Mouse (Mus musculus) hindbrain, postnatal 0 days (tissue): ENCODE data around the gene Fbxo21. TPM values are rescaled to one million over a fixed set of nuclear protein-coding genes. Genes with fewer than 3 reads are reported as not detected.

Experiments used
- ATAC-seq: fragments of 200-750 bp; cut with Nextera tagmentation; 2 replicates; pipeline ENCODE4 v1.8.0; 2017; ENCODE audit warnings: mild to moderate bottlenecking, moderate TSS enrichment, moderate library complexity
- DNase-seq: peaks from one replicate; pipeline ENCODE4 v3.0.0-alpha.2; 2015; ENCODE audit warnings: low spot score
- H3K27ac ChIP-seq: fragments of 300-500 bp; sonication (generic); 2 replicates; pipeline ENCODE4 v1.5.1; 2014; ENCODE audit warnings: mild to moderate bottlenecking
- H3K27me3 ChIP-seq: fragments of 300-500 bp; sonication (generic); 2 replicates; pipeline ENCODE4 v1.6.1; 2014; ENCODE audit warnings: low read length, mixed read lengths; ENCODE audit not compliant: insufficient read depth
- H3K36me3 ChIP-seq: fragments of 300-500 bp; sonication (generic); 2 replicates; pipeline ENCODE4 v1.6.1; 2014; ENCODE audit warnings: low read length, mixed read lengths; ENCODE audit not compliant: insufficient read depth
- H3K4me1 ChIP-seq: fragments of 300-500 bp; sonication (generic); 2 replicates; pipeline ENCODE4 v1.6.1; 2014; ENCODE audit warnings: antibody characterized with exemption, low read length, mixed read lengths; ENCODE audit not compliant: insufficient read depth
- H3K4me2 ChIP-seq: fragments of 300-500 bp; sonication (generic); 2 replicates; pipeline ENCODE4 v1.6.1; 2014; ENCODE audit warnings: low read depth, mild to moderate bottlenecking, low read length, moderate library complexity, mixed read lengths
- H3K4me3 ChIP-seq: fragments of 300-500 bp; sonication (generic); 2 replicates; pipeline ENCODE4 v1.5.1; 2014; ENCODE audit warnings: low read length
- H3K9ac ChIP-seq: fragments of 300-500 bp; sonication (generic); replicated peaks from 2 replicates; pipeline ENCODE4 v1.6.1; 2014; ENCODE audit warnings: mild to moderate bottlenecking, low read length, moderate library complexity, mixed read lengths
- H3K9me3 ChIP-seq: fragments of 300-500 bp; sonication (generic); 2 replicates; pipeline ENCODE4 v1.6.1; 2016; ENCODE audit warnings: low read length, mixed read lengths
- CTCF ChIP-seq: IDR thresholded peaks from 2 replicates; pipeline ENCODE4 v1.5.1; 2016; ENCODE audit warnings: antibody characterized with exemption, control low read depth, low read depth
- WGBS: fragments of 180-500 bp; shearing (Covaris S2); extraction: QIAGEN DNeasy Blood & Tissue Kit; methylation state at CpG from one replicate; pipeline ENCODE4 v1.1.7; 2014; 5-methylcytosine and 5-hydroxymethylcytosine counted together
- polyA plus RNA-seq: library from polyadenylated mRNA; unstranded; fragments of >200 nt; fragmentation: Nextera tagmentation; extraction: Ambion mirVana; gene quantifications from 2 replicates; pipeline ENCODE4 v1.2.1, GENCODE M21; 2015
- total RNA-seq: library from RNA; depleted of rRNA; stranded (reverse); fragments of >200 nt; gene quantifications from 2 replicates; pipeline ENCODE4 v1.2.3, GENCODE M21; 2014

Gene Fbxo21
- total and polyA plus RNA-seq, 2 experiments from 2014 or later: 134 to 198 TPM

- Histone ChIP-seq H3K4me2 (peak overlapping the region; percentile 72), H3K27ac (peak overlapping the region; percentile 93), H3K4me1 (0 out of 2 replicates have a peak, but pooled peaks cover 5% of the 10 kb centered on the region), H3K36me3 (peaks cover 14% of the 10 kb centered on the region; the same call in 1 of the 2 replicates), H3K4me3 (peak overlapping the region; percentile 94), H3K9me3 (no peaks in the 10 kb centered on the region), H3K27me3 (no peaks in the 10 kb centered on the region), H3K9ac (peak overlapping the region; percentile 99)
- WGBS: 33% methylated on average over 17 of the region's 17 CpGs
- DNase-seq (no peak), ATAC-seq (peak; percentile 30)
- TF ChIP-seq CTCF: no peak
These were observed 1.7 kb downstream of the Fbxo21 start for GRCm38 (mm10) chr5:117978159-117978697.

- ATAC-seq (no peak), DNase-seq (no peak)
- no peaks in the 10 kb centered on the region for H3K9me3 ChIP-seq
- 39% methylated on average over 5 of the region's 5 CpGs for WGBS
- peak overlapping the region; percentile 72 for H3K4me2 ChIP-seq
- no peak overlapping the region for H3K27ac ChIP-seq
- no peaks in the 10 kb centered on the region for H3K27me3 ChIP-seq
- H3K4me1 ChIP-seq: 0 out of 2 replicates have a peak, but pooled peaks cover 5% of the 10 kb centered on the region
- peaks cover 15% of the 10 kb centered on the region; the same call in 1 of the 2 replicates for H3K36me3 ChIP-seq
- no peak for TF ChIP-seq CTCF
- no peak overlapping the region for H3K4me3 ChIP-seq
- no peak overlapping the region for H3K9ac ChIP-seq
These were observed 2.6 kb downstream of the Fbxo21 start for GRCm38 (mm10) chr5:117979082-117979481.

DNA sequence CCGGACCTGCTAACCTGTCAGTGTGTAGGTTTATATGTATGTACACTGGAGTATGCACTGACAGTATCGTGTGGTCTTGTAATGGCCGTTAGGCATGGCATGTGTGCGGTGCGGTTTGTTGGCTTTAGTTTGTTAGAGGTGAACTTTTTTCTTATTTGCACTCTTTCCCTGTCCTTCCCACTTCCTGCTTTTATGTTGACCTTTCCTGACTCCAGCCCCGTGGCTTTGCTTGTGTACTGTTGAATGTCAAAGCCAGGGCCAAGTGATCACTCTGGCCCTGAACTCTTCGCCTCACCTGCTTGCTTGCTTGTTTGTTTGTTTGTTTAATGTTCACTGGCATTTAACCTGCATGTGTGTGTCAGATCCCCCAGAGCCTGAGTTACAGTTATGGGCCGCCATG lies 4.4 kb downstream of the Fbxo21 start:
- DNase-seq: no peak
- no peak overlapping the region for H3K4me3 ChIP-seq
- 0 out of 2 replicates have a peak, but pooled peaks cover 5% of the 10 kb centered on the region for H3K4me1 ChIP-seq
- H3K9ac ChIP-seq: no peak overlapping the region
- 91% methylated on average over 8 of the region's 8 CpGs for WGBS
- H3K27ac ChIP-seq: no peak overlapping the region
- no peaks in the 10 kb centered on the region for H3K27me3 ChIP-seq
- H3K9me3 ChIP-seq: no peaks in the 10 kb centered on the region
- peaks cover 16% of the 10 kb centered on the region; the same call in 1 of the 2 replicates for H3K36me3 ChIP-seq
- no peak for ATAC-seq
- TF ChIP-seq CTCF: no peak
- H3K4me2 ChIP-seq: no peak overlapping the region

- H3K4me2 ChIP-seq: no peak overlapping the region
- ATAC-seq (no peak), DNase-seq (no peak)
- H3K9me3 ChIP-seq: no peaks in the 10 kb centered on the region
- H3K9ac ChIP-seq: no peak overlapping the region
- H3K36me3 ChIP-seq: peaks cover 26% of the 10 kb centered on the region
- TF ChIP-seq CTCF: no peak
- no peak overlapping the region for H3K4me3 ChIP-seq
- no peaks in the 10 kb centered on the region for H3K27me3 ChIP-seq
- H3K27ac ChIP-seq: no peak overlapping the region
- WGBS: 77% methylated on average over 5 of the region's 5 CpGs
- 0 out of 2 replicates have a peak, but pooled peaks cover 5% of the 10 kb centered on the region for H3K4me1 ChIP-seq
These were observed 5.4 kb downstream of the Fbxo21 start for GRCm38 (mm10) chr5:117981943-117982342.

DNA sequence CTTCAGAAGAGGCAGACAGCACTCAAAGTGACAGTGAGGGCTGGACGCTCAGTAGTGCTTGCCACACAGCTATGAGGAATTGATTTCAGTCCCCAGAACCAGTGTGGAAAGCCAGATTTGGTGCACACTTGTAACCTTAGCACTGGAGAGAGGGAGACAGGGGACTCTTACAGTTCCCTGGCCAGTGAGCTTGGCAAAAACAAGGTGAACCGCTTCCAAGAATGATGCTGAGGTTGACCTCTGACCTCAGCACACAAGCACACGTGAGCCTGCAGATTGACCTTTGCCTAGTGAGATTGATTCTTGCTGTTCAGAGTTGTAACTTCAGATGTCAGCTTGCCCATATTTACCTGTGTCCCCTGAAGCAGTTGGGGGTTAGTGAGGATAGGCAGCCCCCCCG lies 9.8 kb downstream of the Fbxo21 start:
- H3K27me3 ChIP-seq: no peaks in the 10 kb centered on the region
- peaks cover 56% of the 10 kb centered on the region for H3K36me3 ChIP-seq
- DNase-seq (no peak), ATAC-seq (no peak)
- no peak overlapping the region for H3K9ac ChIP-seq
- WGBS: 64% methylated on average over 4 of the region's 4 CpGs
- H3K9me3 ChIP-seq: no peaks in the 10 kb centered on the region
- no peak overlapping the region for H3K27ac ChIP-seq
- H3K4me3 ChIP-seq: no peak overlapping the region
- H3K4me2 ChIP-seq: no peak overlapping the region
- H3K4me1 ChIP-seq: no peaks in the 10 kb centered on the region
- no peak for TF ChIP-seq CTCF

DNA sequence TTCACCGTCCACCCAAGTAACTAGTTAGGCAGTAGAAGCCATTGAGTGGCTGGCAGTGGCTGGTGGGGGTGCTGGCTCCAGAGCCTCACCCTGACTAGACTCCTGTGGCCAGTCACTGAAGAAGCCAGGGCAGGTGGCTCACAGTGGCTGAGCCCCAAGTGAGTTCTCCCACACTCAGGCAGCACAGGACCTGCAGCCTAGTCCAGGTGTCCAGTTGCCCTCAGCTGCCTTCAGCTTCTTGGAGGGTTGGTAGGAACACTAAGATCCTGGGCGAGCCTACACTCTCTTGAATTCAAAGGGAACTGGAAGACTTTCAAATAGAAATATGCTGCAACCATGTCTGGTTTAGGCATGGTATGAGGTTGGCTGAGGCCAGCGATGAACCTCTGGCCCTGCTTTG lies 11.4 kb downstream of the Fbxo21 start:
- DNase-seq (no peak), ATAC-seq (no peak)
- no peaks in the 10 kb centered on the region for H3K4me1 ChIP-seq
- H3K27ac ChIP-seq: no peak overlapping the region
- no peaks in the 10 kb centered on the region for H3K27me3 ChIP-seq
- H3K4me2 ChIP-seq: no peak overlapping the region
- H3K4me3 ChIP-seq: no peak overlapping the region
- H3K9ac ChIP-seq: no peak overlapping the region
- TF ChIP-seq CTCF: no peak
- peaks cover 65% of the 10 kb centered on the region for H3K36me3 ChIP-seq
- 92% methylated on average over 3 of the region's 3 CpGs for WGBS
- no peaks in the 10 kb centered on the region for H3K9me3 ChIP-seq

GRCm38 (mm10) chr5:117988367-117988766 lies 11.8 kb downstream of the Fbxo21 start:
- no peaks in the 10 kb centered on the region for H3K4me1 ChIP-seq
- ATAC-seq (no peak), DNase-seq (no peak)
- H3K4me2 ChIP-seq: no peak overlapping the region
- H3K9ac ChIP-seq: no peak overlapping the region
- H3K4me3 ChIP-seq: no peak overlapping the region
- H3K36me3 ChIP-seq: peaks cover 63% of the 10 kb centered on the region
- TF ChIP-seq CTCF: no peak
- no peaks in the 10 kb centered on the region for H3K27me3 ChIP-seq
- no peak overlapping the region for H3K27ac ChIP-seq
- H3K9me3 ChIP-seq: no peaks in the 10 kb centered on the region
- WGBS: 69% methylated on average over 9 of the region's 9 CpGs
